Mouse (Mus musculus) kidney, postnatal 4 days (tissue): ENCODE data around the gene Gm29797.

ENCODE experiments used
- DNase-seq, 2 experiments: peaks; one replicate each; pipeline ENCODE4 v3.0.0; 2021; ENCODE audit warnings: mixed read lengths in 2 of 2

Gm29797 gene

DNA sequence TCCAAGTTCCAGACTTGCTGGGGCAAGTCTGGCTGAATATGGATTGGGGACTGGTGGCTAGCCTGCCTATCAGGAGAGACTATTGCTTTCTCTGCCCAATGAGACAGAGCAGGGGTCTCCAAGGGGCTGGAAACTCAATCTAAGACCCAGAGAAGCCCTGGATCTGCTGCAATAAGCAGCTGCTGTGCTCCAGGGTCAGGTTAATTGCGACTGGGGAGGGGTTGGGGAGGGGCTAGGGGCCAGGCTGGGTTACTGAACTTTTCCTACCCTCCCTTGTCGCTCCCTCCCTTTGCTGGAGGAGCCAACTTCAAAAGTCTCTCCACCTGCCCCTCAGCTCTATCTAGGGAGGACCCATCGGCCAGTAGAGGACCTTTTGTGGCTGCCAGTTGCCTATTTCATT, at the start of gene Gm29797:
Gene Gm29797 (plus strand): TSS at position 301 of the 400 bp plus-strand sequence.
- no peak for DNase-seq

GRCm38 (mm10) chr2:181618761-181619495, 37.9 kb upstream of the Gm29797 start:
- DNase-seq: no peak

- DNase-seq: peak; percentile 49
Measured at GRCm38 (mm10) chr2:181623401-181623800, 33.4 kb upstream of the Gm29797 start.

GRCm38 (mm10) chr2:181628471-181628870, 28.4 kb upstream of the Gm29797 start:
- no peak for DNase-seq

DNA sequence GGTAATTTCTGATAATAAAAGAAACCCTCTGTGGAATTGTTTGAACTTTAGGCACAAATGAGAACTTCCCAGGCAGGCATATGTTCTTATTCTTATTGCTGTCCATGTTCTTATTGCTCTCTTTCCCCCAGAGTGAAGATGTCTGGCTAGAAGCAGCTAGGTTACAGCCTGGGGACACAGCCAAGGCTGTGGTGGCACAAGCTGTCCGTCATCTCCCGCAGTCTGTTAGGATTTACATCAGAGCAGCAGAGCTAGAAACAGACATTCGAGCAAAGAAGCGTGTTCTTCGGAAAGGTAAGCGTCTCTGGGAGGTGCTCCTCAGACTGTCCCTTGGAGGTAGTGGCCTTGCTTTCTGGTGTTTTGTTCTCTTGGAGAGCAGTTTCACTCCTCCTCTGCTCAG, 24.2 kb upstream of the Gm29797 start:
- no peak for DNase-seq

GRCm38 (mm10) chr2:181635865-181636264, 21.0 kb upstream of the Gm29797 start:
- no peak for DNase-seq

DNA sequence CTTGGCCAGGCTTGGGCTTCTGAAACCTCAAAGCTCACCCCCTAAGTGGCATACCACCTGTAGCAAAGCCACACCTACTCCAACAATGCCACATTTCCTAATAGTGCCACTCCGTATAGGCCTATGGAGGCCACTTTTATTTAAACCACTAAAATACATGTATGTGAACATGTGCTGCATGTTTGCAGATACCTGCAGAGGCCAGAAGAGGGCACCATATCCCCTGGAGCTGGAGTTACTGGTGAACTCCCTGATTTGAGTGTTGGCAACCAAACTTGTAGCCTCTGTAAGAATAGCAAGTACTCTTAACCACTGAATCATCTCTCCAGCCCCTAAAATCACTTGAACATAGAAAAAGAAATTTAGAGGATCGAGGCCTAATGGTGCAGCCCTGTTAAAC, 12.5 kb upstream of the Gm29797 start:
- DNase-seq: peak; percentile 68 to 74

GRCm38 (mm10) chr2:181645666-181646065, 11.2 kb upstream of the Gm29797 start:
- DNase-seq: no peak

GRCm38 (mm10) chr2:181646626-181647472, 10.0 kb upstream of the Gm29797 start:
- no peak for DNase-seq

DNA sequence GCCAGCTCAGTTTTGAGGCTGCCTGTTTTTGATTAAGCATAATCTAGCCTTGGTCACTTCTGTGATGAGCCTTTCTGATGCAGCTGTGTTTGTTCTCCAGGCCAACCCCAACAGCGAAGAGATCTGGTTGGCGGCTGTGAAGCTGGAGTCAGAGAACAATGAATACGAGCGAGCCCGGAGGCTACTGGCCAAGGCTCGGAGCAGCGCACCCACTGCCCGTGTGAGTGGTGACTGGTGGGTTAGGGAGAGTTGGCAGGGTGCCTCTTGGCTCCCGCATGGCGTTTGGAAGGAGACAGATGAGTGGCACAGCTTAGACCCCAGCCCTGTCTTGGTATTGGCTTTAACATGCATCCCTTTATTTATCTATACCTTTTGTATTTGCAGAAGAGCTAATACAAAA, 7.9 kb upstream of the Gm29797 start:
- DNase-seq: no peak

GRCm38 (mm10) chr2:181653065-181653464, 3.8 kb upstream of the Gm29797 start:
- DNase-seq: no peak

DNA sequence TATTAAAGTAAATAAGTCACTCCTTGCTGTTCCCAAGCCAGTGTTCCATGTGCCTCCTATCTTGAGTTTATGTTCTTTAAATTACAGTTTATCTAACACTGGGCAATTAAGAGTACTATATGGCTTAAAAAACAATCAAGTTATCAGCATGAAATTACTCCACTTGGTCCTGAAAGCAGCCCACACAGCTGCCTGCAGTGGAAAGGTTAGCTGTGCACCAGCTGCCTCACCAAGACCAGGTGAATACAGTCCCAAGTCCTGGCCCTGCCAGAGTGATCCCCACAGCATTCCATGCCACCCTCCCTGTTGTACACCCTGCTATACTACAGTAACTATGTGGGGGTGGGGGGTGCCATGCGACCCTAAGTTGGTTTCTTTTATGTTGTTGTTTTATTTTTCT, 3.3 kb upstream of the Gm29797 start:
- DNase-seq: no peak

GRCm38 (mm10) chr2:181657441-181657840, 607 bp downstream of the Gm29797 start:
- peak; percentile 29 to 32 for DNase-seq

- no peak for DNase-seq
Measured at GRCm38 (mm10) chr2:181658528-181658927, 1.7 kb downstream of the Gm29797 start.

DNA sequence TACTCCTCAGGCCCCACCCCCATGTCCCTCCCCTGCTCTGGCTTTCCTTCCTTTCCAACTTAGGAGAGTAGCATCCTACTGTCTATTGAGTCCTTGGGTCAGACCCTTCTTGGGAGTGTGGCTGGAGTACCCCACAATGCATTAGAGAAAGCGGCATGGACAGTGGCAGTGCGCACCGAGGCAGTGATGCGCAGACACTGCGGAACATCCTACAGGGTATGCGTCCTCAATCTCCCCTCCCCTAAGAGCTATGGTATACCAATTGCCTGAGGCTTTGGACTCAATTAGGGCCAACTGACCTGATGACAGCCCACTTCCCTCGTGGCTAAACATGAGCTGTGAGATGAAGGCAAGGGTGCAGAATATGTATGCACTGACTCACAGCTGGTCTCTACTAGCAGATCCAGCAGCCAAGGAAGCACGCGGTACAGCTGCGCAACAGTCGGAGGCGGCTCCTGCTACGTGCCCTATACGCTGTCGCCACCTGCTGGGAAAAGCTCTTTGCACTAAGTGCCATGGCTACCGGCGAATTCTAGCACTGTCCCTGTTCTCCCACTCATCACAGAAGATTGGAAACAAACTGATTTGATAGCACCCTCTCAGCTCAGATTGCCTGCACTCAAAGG, 2.2 kb downstream of the Gm29797 start:
- peak; percentile 77 to 85 for DNase-seq

DNA sequence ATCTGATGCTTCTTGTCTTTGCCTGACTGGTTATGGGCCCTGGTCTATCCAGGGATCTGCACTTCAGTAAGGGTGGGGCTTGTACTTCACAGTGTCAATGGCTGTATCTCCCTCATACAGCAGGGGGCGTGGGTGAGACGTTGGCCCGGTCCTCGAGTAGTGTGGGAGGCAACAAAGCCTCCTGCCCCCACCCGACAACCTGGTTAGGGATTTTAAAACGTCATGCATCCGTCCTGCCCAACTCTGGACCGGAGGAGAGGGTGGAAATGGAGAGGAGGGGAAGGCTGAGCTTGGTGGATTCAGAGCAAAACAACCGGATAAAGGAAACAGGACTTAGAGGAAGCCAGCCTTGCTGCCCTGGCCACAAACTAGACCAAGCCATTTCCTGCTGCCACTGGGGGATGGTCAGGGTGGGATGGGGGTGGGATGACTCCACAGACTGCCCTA, 2.8 kb downstream of the Gm29797 start:
- peak; percentile 88 to 93 for DNase-seq

GRCm38 (mm10) chr2:181662620-181663297, 5.9 kb downstream of the Gm29797 start:
- DNase-seq: peak; percentile 27 to 58

DNA sequence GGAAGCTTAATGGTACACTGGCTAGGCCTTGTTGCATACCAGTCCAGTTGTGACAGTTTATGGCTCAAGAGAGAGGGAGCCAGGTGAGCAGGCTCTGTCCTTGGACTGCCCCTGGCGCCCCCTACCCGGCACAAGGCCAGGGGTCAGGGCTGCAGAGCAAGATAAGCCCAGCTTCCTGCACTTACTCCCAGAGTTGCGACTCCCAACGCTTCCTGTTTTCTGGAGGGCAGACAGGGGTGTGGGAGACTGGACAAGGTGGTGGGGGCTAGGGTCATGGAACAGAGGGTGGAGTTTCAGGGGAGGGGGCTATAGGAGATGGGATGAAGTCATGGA, 6.4 kb downstream of the Gm29797 start:
- peak; percentile 68 to 74 for DNase-seq

DNA sequence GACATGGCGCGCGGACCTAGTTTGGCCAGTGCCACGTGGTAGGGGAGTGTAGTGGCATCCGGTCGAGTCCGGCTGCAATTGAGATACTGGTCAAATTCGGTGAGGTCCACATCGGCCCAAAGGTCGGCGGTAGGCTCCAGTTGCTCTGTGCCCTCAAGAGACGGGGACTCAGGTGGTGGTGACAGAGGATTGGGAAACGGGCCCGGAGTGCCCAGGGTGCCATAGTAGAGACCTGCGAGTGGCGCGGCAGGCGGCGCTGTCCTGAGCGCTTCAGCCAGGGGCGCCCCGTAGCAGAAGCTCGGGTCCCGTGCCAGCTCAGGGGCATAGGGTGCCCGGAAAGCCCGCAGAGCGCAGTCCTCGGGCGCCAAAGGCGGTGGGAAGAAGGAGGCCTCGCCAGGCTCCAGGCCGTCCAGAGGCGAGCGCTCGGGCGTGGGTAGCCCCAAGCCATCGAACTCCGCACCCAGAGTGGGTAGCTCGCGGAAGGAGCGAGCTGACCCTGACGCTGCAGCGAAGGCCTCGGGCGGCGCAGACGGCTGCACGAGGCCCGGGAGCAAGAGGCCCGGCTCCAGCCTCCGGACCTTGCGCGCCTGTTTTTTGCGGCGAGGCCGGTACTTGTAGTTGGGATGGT, 13.6 kb downstream of the Gm29797 start:
- peak; percentile 35 to 62 for DNase-seq

DNA sequence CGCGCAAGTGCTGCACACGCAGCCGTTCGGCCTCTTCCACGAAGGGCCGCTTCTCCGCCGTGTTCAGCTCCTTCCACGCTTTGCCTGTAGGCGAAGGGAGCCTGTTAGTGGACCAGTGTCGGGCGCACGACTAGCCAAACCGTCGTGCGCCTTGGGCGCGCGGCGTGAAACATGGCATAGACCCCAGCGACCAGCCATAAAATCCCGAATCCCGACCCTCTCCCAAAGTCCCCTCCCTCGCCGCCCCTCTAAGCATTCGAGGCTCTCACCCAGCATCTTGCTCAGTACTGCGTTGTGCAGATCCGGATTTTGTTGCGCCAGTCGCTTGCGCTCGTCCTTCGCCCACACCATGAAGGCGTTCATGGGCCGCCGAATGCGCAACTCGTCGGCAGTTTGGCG, 14.1 kb downstream of the Gm29797 start:
- peak; percentile 30 to 57 for DNase-seq

- DNase-seq: peak; percentile 66 to 77
Measured at GRCm38 (mm10) chr2:181671326-181671725, 14.5 kb downstream of the Gm29797 start, which contains the start of gene Sox18. Gene Sox18, minus strand, starts transcription at chr2:181671640.

DNA sequence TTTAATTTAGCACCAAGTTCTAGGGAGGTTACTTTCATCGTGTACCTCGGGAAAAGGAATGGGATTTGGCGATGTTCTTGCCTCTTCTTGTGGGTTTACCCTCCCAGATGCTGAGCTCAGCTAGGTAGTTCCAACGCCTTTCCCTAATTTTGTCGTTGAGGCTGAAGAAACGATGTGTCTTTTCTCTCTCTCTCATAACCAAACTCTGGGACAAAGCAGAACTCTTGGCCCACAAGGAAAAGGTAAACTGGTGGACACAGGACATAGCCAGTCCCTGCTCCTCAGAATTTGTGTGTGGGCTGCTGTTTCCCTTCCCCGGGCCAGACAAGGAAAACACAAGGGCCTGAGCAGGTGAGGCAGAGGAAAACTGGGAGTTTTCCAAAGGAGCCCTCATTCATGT, 15.2 kb downstream of the Gm29797 start:
- DNase-seq: no peak
